Mouse (Mus musculus) hindbrain, embryonic 11.5 days (tissue): ENCODE data around the gene Wipi2. TPM values are rescaled to one million over a fixed set of nuclear protein-coding genes. Genes with fewer than 3 reads are reported as not detected.
A peak's percentile ranks its signal among the peaks of the same experiment; 100 is the strongest.

Experiments used
- ATAC-seq: fragments of 200-750 bp; cut with Nextera tagmentation; 2 replicates; pipeline ENCODE4 v1.8.0; 2017; ENCODE audit warnings: mild to moderate bottlenecking, moderate TSS enrichment, moderate library complexity; ENCODE audit not compliant: low FRiP score
- DNase-seq: peaks from one replicate; pipeline ENCODE4 v3.0.0-alpha.2; 2015; ENCODE audit warnings: low spot score
- H3K27ac ChIP-seq: fragments of 300-500 bp; sonication (generic); 2 replicates; pipeline ENCODE4 v1.5.1; 2014; ENCODE audit warnings: mild to moderate bottlenecking, low read depth, low read length
- H3K27me3 ChIP-seq: fragments of 300-500 bp; sonication (generic); 2 replicates; pipeline ENCODE4 v1.6.1; 2014; ENCODE audit warnings: mild to moderate bottlenecking, low read length, moderate library complexity, mixed read lengths; ENCODE audit not compliant: control insufficient read depth, insufficient read depth
- H3K36me3 ChIP-seq: fragments of 300-500 bp; sonication (generic); 2 replicates; pipeline ENCODE4 v1.6.1; 2014; ENCODE audit warnings: mild to moderate bottlenecking, low read length, moderate library complexity, mixed read lengths; ENCODE audit not compliant: control insufficient read depth, insufficient read depth
- H3K4me1 ChIP-seq: fragments of 300-500 bp; sonication (generic); replicated peaks from 2 replicates; pipeline ENCODE4 v1.6.1; 2014; ENCODE audit warnings: low read length, mixed read lengths; ENCODE audit not compliant: control insufficient read depth, insufficient read depth
- H3K4me2 ChIP-seq: fragments of 300-500 bp; sonication (generic); replicated peaks from 2 replicates; pipeline ENCODE4 v1.6.1; 2014; ENCODE audit warnings: mild to moderate bottlenecking, low read depth, low read length
- H3K4me3 ChIP-seq: fragments of 300-500 bp; sonication (generic); 2 replicates; pipeline ENCODE4 v1.5.1; 2014; ENCODE audit warnings: low read depth, low read length
- H3K9ac ChIP-seq: fragments of 300-500 bp; sonication (generic); 2 replicates; pipeline ENCODE4 v1.6.1; 2014; ENCODE audit warnings: low read depth, low read length
- H3K9me3 ChIP-seq: fragments of 300-500 bp; sonication (generic); 2 replicates; pipeline ENCODE4 v1.6.1; 2016; ENCODE audit warnings: low read length; ENCODE audit not compliant: control insufficient read depth
- WGBS: fragments of 180-500 bp; shearing (Covaris S2); extraction: QIAGEN DNeasy Blood & Tissue Kit; methylation state at CpG from one replicate; pipeline ENCODE4 v1.1.7; 2014; 5-methylcytosine and 5-hydroxymethylcytosine counted together
- polyA plus RNA-seq: library from polyadenylated mRNA; unstranded; fragments of >200 nt; fragmentation: Nextera tagmentation; extraction: Ambion mirVana; gene quantifications from 2 replicates; pipeline ENCODE4 v1.2.1, GENCODE M21; 2014

Gene Wipi2
- polyA plus RNA-seq, 1 experiment from 2014 or later = 43.3 TPM

- no peaks in the 10 kb centered on the region for H3K9me3 ChIP-seq
- no peaks in the 10 kb centered on the region for H3K4me1 ChIP-seq
- H3K4me3 ChIP-seq = no peak overlapping the region
- H3K9ac ChIP-seq = no peak overlapping the region
- ATAC-seq = no peak
- H3K27me3 ChIP-seq = no peaks in the 10 kb centered on the region
- no peak overlapping the region for H3K4me2 ChIP-seq
- 82% methylated on average over 6 of the region's 6 CpGs for WGBS
- no peak for DNase-seq
- peaks cover 8% of the 10 kb centered on the region; the same call in 1 of the 2 replicates for H3K36me3 ChIP-seq
- no peak overlapping the region for H3K27ac ChIP-seq
These were observed 88.6 kb downstream of the Wipi2 start for GRCm38 (mm10) chr5:142716056-142716455.

- no peaks in the 10 kb centered on the region for H3K9me3 ChIP-seq
- H3K4me3 ChIP-seq = no peak overlapping the region
- WGBS = 30% methylated on average over 4 of the region's 4 CpGs
- no peaks in the 10 kb centered on the region for H3K4me1 ChIP-seq
- no peaks in the 10 kb centered on the region for H3K27me3 ChIP-seq
- peaks cover 5% of the 10 kb centered on the region; the same call in 1 of the 2 replicates for H3K36me3 ChIP-seq
- peak; percentile 89 for DNase-seq
- no peak overlapping the region for H3K4me2 ChIP-seq
- H3K27ac ChIP-seq = no peak overlapping the region
- 0 out of 2 replicates have a peak, but pooled peaks have one; percentile 39 for ATAC-seq
- no peak overlapping the region for H3K9ac ChIP-seq
These were observed 90.5 kb downstream of the Wipi2 start for GRCm38 (mm10) chr5:142718037-142718436.

- ATAC-seq (no peak), DNase-seq (no peak)
- Histone ChIP-seq H3K4me2 (no peak overlapping the region), H3K27ac (no peak overlapping the region), H3K36me3 (peaks cover 5% of the 10 kb centered on the region; the same call in 1 of the 2 replicates), H3K9ac (no peak overlapping the region), H3K9me3 (no peaks in the 10 kb centered on the region), H3K4me1 (no peaks in the 10 kb centered on the region), H3K27me3 (no peaks in the 10 kb centered on the region), H3K4me3 (no peak overlapping the region)
- WGBS = 72% methylated on average over 25 of the region's 25 CpGs
These were observed 91.0 kb downstream of the Wipi2 start for GRCm38 (mm10) chr5:142718486-142718885.

DNA sequence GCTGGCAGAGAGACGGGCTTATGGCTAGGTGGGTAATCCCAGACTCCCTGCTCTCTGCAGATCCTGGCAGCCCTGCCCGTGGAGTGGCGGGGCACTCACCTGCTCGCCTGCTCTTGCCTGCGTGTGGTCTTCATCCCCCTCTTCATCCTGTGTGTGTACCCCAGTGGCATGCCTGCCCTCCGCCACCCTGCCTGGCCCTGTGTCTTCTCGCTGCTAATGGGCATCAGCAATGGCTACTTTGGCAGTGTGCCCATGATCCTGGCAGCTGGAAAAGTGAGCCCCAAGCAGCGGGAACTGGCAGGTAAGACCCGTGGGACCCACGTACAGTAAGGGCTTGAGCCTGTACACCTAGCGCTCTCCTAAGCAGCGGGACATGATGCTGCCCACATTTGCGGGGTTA lies 92.4 kb downstream of the Wipi2 start:
- H3K36me3 ChIP-seq = peaks cover 5% of the 10 kb centered on the region; the same call in 1 of the 2 replicates
- H3K9ac ChIP-seq = no peak overlapping the region
- H3K9me3 ChIP-seq = no peaks in the 10 kb centered on the region
- no peak overlapping the region for H3K4me3 ChIP-seq
- no peaks in the 10 kb centered on the region for H3K27me3 ChIP-seq
- no peak for DNase-seq
- H3K4me1 ChIP-seq = no peaks in the 10 kb centered on the region
- no peak overlapping the region for H3K4me2 ChIP-seq
- WGBS = 89% methylated on average over 13 of the region's 13 CpGs
- ATAC-seq = no peak
- no peak overlapping the region for H3K27ac ChIP-seq

Other genes with a start within 250 kb of the Wipi2 start
- gene Foxk1, start 226.2 kb upstream of the Wipi2 start, polyA plus RNA-seq = 4.0 and 4.1 TPM in 2 replicates
- 9.2 and 9.6 TPM in 2 replicates for gene Ap5z1, start 163.8 kb upstream of the Wipi2 start, polyA plus RNA-seq
- gene Papolb, start 97.6 kb upstream of the Wipi2 start, polyA plus RNA-seq = 0.12 and 0.32 TPM in 2 replicates
- gene Radil, start 76.6 kb upstream of the Wipi2 start, polyA plus RNA-seq = 2.6 and 2.8 TPM in 2 replicates
- gene Mmd2, start 18.9 kb upstream of the Wipi2 start, polyA plus RNA-seq = 5.0 TPM in 2 replicates
- gene Slc29a4, start 64.8 kb downstream of the Wipi2 start, polyA plus RNA-seq = 24.1 and 24.7 TPM in 2 replicates
- gene Tnrc18, start 190.0 kb downstream of the Wipi2 start, polyA plus RNA-seq = 30.7 and 44.0 TPM in 2 replicates